Mouse (Mus musculus) erythroblast, embryonic 14.5 days (primary cell): ENCODE results near the gene Cnst. TPM values are rescaled to one million over a fixed set of nuclear protein-coding genes. Genes with fewer than 3 reads are reported as not detected.

Source experiments
- H3K27me3 ChIP-seq: 2 replicates; pipeline ENCODE4 v1.6.1; 2012; ENCODE audit warnings: inconsistent platforms; ENCODE audit not compliant: control insufficient read depth
- H3K36me3 ChIP-seq: 2 replicates; pipeline ENCODE4 v1.6.1; 2012; ENCODE audit warnings: mild to moderate bottlenecking, inconsistent platforms; ENCODE audit not compliant: control insufficient read depth
- H3K4me1 ChIP-seq: 2 replicates; pipeline ENCODE4 v1.6.1; 2012; ENCODE audit warnings: inconsistent platforms; ENCODE audit not compliant: control insufficient read depth
- H3K4me3 ChIP-seq: replicated peaks from 2 replicates; pipeline ENCODE3; 2012; ENCODE audit warnings: moderate library complexity, mild to moderate bottlenecking, inconsistent platforms
- H3K9me3 ChIP-seq: 2 replicates; pipeline ENCODE4 v1.6.1; 2012; ENCODE audit warnings: low read length, inconsistent platforms, mixed read lengths; ENCODE audit not compliant: control insufficient read depth
- GATA1 ChIP-seq: IDR thresholded peaks from 2 replicates; pipeline ENCODE4 v1.6.1; 2012; ENCODE audit warnings: low read length, inconsistent platforms, mixed read lengths
- TAL1 ChIP-seq: IDR thresholded peaks from 3 replicates; pipeline ENCODE4 v1.6.1; 2012; ENCODE audit warnings: low read length, inconsistent platforms, mixed read lengths
- polyA plus RNA-seq: library from polyadenylated mRNA; stranded (reverse); fragments of >175 nt; gene quantifications from 2 replicates; pipeline ENCODE4 v1.2.3, GENCODE M21; 2012

Cnst gene
- polyA plus RNA-seq, 1 experiment, result 1.8 TPM

DNA sequence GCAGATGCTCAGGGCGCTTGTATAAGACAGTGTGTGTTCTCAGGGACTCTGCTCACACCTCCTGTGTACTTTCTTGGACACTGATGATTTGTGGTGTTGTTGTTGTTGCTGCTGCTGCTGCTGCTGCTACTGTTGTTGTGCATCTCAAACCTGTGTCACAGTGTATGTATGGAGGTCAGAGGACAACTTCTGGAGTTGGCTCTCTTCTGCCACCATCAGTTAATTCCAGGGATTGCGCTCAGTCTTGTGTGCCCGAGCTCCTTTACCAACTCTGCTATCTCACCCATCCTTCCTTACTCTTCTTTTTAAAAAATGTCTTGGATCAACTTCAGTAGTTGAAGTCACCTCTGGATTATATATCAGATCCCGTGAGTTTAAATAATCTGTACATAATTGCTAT lies 78.2 kb downstream of the Cnst start:
- TF ChIP-seq TAL1 (no peak), GATA1 (no peak)
- no peaks in the 10 kb centered on the region for H3K9me3 ChIP-seq
- peaks cover 65% of the 10 kb centered on the region for H3K36me3 ChIP-seq
- no peak overlapping the region for H3K4me3 ChIP-seq
- peaks cover 15% of the 10 kb centered on the region for H3K4me1 ChIP-seq
- H3K27me3 ChIP-seq, result no peaks in the 10 kb centered on the region

DNA sequence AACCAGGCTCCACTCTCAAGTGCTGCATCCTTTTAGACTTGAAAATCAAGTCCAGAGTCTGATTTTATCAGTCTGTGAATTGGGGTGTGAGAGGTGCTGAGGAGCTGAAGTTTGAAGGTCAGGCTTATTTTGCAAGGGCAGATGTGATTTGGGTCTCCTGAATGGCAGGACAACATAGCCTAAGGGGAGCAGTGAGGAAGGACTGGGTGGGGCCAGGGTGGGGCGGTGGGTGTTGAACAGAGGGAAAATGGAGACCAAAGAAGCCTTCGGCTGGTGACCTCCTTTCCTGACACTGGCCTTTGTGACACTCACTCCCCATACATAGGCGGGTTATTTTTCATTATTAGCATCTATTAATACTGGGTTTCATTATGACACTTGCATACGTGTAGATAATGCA lies 81.7 kb downstream of the Cnst start:
- Histone ChIP-seq H3K36me3 (peaks cover 46% of the 10 kb centered on the region), H3K4me3 (no peak overlapping the region)

DNA sequence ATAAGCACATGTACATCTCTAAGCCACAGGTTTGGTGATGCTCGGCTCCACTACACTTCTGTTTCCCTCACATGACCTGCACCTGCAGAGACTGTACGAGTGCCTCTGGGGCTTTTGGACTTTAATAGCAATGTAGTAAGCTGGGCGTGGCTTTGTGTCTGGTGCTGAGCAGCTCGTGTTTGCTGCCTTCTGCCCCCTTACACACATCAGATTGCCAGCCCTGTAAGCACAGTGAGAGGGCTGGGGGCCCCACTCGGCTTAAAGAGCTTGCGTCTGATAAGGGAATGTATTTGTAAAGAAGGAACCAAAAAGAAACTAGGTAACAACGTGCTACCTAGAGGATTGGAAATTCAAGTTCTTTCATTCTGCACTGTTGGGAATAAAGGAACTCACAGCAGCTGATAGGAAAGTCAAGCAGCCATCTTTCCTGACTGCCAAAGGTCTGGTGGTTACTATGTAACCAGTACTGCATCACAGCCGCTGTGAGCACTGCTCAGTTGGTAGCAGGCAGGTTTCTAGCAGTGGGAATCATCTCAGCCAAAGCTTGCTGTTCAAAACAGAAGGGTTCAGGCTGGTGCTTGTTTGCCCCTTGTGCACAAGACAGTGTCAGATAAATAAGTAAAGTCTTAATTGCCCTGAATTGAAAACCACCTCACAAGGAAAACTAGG lies 82.4 kb downstream of the Cnst start:
- no peaks in the 10 kb centered on the region for H3K27me3 ChIP-seq
- peaks cover 41% of the 10 kb centered on the region for H3K36me3 ChIP-seq
- no peak for TF ChIP-seq GATA1
- no peak for TF ChIP-seq TAL1
- H3K9me3 ChIP-seq, result no peaks in the 10 kb centered on the region
- H3K4me1 ChIP-seq, result peaks cover 14% of the 10 kb centered on the region
- H3K4me3 ChIP-seq, result no peak overlapping the region

More for the DNA sequence above, 81.7 kb downstream of the Cnst start:
- Histone ChIP-seq H3K4me1 (peaks cover 14% of the 10 kb centered on the region), H3K9me3 (no peaks in the 10 kb centered on the region), H3K27me3 (no peaks in the 10 kb centered on the region)
- TF ChIP-seq GATA1, result no peak
- no peak for TF ChIP-seq TAL1

DNA sequence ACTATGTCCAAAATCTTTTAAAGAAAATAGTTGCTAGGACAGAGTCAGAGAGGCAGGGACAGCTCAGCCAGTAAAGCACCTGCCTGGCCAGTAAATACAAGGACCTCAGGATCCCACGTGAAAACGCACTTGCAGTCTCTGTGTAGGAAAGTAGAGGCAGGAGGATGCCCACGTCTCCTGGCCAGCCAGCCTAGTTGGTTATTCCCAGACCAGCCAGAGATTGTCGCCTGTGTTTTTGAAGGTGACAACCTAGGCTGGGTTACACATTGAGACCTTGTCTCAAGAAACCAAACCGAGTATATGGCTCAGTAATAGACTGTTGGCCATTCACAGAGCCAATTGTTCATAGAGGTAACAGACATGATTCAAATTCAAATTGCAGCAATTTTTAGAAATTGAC lies 83.1 kb downstream of the Cnst start:
- Histone ChIP-seq H3K27me3 (no peaks in the 10 kb centered on the region), H3K36me3 (peaks cover 34% of the 10 kb centered on the region), H3K4me3 (no peak overlapping the region), H3K4me1 (peaks cover 14% of the 10 kb centered on the region), H3K9me3 (no peaks in the 10 kb centered on the region)
- TF ChIP-seq GATA1, result no peak
- no peak for TF ChIP-seq TAL1

DNA sequence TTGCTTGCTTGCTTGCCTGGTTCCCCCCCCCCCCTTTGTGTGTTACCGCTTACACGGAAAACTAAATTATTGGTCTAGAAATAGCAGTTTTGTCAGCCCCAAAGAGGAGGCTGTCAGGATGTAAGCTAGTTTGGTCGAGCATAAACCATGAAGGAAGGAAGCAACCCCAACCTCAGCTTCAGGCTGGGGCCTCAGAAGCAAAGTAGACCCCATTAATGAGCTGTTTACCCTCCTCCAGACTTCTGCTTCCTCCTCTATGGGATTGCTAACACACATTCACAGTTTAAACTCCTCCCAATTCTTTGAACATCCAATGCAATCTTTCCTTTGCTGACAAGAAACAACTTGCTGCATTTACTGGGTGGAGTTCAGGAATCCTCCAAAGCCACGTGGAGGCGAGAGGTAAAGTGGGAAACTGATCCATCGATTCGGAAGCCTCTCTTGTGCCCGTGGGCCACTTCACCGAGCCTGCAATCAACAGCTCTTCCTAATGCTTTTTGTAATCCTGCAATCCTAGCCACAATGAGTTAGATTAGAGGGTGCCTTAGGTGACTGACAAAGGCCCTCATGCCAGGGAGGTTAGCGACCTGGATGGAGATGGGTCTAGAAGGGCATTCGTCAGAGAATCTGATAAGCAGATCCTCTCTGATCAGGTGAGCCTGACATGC lies 86.7 kb downstream of the Cnst start:
- H3K4me1 ChIP-seq, result peaks cover 10% of the 10 kb centered on the region
- H3K4me3 ChIP-seq, result no peak overlapping the region
- no peaks in the 10 kb centered on the region for H3K9me3 ChIP-seq
- TF ChIP-seq GATA1, result no peak
- TF ChIP-seq TAL1, result no peak
- H3K36me3 ChIP-seq, result peaks cover 2% of the 10 kb centered on the region; the same call in 1 of the 2 replicates
- no peaks in the 10 kb centered on the region for H3K27me3 ChIP-seq

DNA sequence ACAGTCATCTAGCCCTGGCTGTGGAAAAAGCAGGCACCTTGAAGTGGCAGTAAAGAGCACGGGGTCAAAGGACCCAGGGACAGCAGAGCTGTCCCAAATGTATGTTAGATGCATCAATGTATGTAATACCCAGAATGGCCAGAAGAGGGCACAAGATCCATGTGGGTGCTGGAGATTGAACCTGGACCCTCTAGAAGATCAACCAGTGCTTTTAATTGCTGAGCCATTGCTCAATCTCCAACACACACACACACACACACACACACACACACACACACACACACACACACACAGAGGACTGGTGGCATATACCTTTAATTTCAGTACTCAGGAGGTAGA lies 87.2 kb downstream of the Cnst start:
- Histone ChIP-seq H3K36me3 (peaks cover 2% of the 10 kb centered on the region; the same call in 1 of the 2 replicates), H3K27me3 (no peaks in the 10 kb centered on the region), H3K4me1 (peaks cover 5% of the 10 kb centered on the region), H3K9me3 (no peaks in the 10 kb centered on the region), H3K4me3 (no peak overlapping the region)
- TF ChIP-seq GATA1 (no peak), TAL1 (no peak)

DNA sequence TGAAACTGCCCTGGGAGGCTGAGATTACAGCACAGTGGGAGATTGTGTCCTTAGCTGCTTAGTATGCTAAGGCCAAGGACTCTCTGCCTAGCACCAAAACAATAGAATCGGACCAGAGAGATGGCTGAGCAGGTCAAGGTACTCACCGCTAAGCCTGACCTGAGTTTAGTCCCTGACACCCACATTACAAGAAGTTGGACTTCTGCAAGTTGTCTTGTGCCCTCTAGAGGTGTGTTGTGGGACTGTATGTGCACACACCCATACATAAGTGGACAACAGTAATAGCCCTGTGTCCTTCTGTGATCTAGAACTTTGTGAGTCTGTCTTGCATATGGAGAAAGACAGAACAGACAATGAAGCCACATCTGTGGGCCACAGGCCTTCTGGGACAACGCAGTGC lies 88.0 kb downstream of the Cnst start:
- Histone ChIP-seq H3K4me3 (no peak overlapping the region), H3K27me3 (no peaks in the 10 kb centered on the region), H3K4me1 (no peaks in the 10 kb centered on the region), H3K9me3 (no peaks in the 10 kb centered on the region), H3K36me3 (no peaks in the 10 kb centered on the region)
- TF ChIP-seq GATA1 (no peak), TAL1 (no peak)

DNA sequence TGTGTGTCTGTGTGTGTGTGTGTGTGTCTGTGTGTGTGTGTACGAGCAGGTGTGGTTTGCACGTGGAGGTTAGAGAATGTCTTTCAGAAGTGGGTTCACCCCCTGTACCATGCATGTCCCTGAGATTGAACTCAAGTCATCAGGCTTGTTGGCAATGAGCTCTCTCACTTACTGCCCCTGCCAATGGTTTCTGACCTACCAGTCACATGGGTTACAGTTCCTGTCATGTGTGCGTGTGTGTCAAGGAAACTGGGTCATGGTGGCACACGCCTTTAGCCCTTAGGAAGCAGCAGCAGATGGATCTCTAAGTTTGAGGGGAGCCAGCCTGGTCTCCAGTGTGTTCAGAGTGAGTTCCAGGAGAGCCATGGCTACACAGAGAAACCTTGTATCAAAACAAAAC lies 96.6 kb downstream of the Cnst start:
- Histone ChIP-seq H3K9me3 (no peaks in the 10 kb centered on the region), H3K27me3 (peaks cover 6% of the 10 kb centered on the region; the same call in 1 of the 2 replicates), H3K4me1 (peaks cover 6% of the 10 kb centered on the region), H3K4me3 (no peak overlapping the region), H3K36me3 (no peaks in the 10 kb centered on the region)
- TF ChIP-seq TAL1 (no peak), GATA1 (no peak)

DNA sequence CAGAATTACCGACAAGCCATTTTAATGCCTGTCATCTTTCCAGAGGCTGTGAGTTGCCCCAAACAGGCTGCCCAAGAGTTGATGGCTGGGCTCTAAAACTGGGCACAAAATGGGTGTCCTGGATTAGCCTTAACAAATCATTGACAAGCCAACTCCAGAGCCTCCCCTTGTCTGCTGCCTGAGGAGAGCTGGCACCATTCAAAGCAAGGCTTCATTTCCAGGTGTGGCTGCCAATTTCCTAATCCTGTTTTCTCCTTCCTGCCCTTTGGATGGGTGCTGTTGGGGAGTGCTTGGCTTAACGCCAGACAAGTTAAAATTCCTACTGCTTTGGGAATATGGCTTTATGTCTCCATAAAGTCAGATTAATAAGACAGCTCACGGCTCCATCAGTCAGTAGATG lies 98.0 kb downstream of the Cnst start:
- Histone ChIP-seq H3K4me3 (no peak overlapping the region), H3K27me3 (peaks cover 6% of the 10 kb centered on the region; the same call in 1 of the 2 replicates), H3K4me1 (peaks cover 9% of the 10 kb centered on the region), H3K36me3 (no peaks in the 10 kb centered on the region), H3K9me3 (no peaks in the 10 kb centered on the region)
- TF ChIP-seq TAL1 (no peak), GATA1 (no peak)
